Mouse (Mus musculus) forebrain, postnatal 0 days (tissue): ENCODE measurements at regions not wholly inside any gene's neighbourhood (a gene's known extent, or its start where the extent isn't known, plus 50 kb on each side); places are given as distances from the start of the nearest gene placed in this dataset.
A peak's percentile ranks its signal among the peaks of the same experiment; 100 is the strongest.

Experiments used
- ATAC-seq: fragments of 200-750 bp; cut with Nextera tagmentation; 2 replicates; pipeline ENCODE4 v1.8.0; 2017; ENCODE audit warnings: mild to moderate bottlenecking, moderate library complexity
- DNase-seq: peaks from one replicate; pipeline ENCODE4 v3.0.0-alpha.2; 2015
- H3K27ac ChIP-seq: fragments of 300-500 bp; sonication (generic); 2 replicates; pipeline ENCODE4 v1.5.1; 2014; ENCODE audit warnings: low read depth, mild to moderate bottlenecking, antibody characterized with exemption, low read length, moderate library complexity, mixed read lengths
- H3K27me3 ChIP-seq: fragments of 300-500 bp; sonication (generic); 2 replicates; pipeline ENCODE4 v1.6.1; 2014; ENCODE audit warnings: mild to moderate bottlenecking, low read length, mixed read lengths; ENCODE audit not compliant: insufficient read depth
- H3K36me3 ChIP-seq: fragments of 300-500 bp; sonication (generic); 2 replicates; pipeline ENCODE4 v1.6.1; 2014; ENCODE audit warnings: mild to moderate bottlenecking, moderate library complexity; ENCODE audit not compliant: insufficient read depth
- H3K4me1 ChIP-seq: fragments of 300-500 bp; sonication (generic); 2 replicates; pipeline ENCODE4 v1.6.1; 2014; ENCODE audit warnings: antibody characterized with exemption; ENCODE audit not compliant: insufficient read depth
- H3K4me2 ChIP-seq: fragments of 300-500 bp; sonication (generic); 2 replicates; pipeline ENCODE4 v1.6.1; 2014; ENCODE audit warnings: low read depth, mild to moderate bottlenecking, moderate library complexity
- H3K4me3 ChIP-seq: fragments of 300-500 bp; sonication (generic); 2 replicates; pipeline ENCODE4 v1.5.1; 2014; ENCODE audit warnings: low read depth, low read length, mixed read lengths
- H3K9ac ChIP-seq: fragments of 300-500 bp; sonication (generic); 2 replicates; pipeline ENCODE4 v1.6.1; 2014; ENCODE audit warnings: mild to moderate bottlenecking
- H3K9me3 ChIP-seq: fragments of 300-500 bp; sonication (generic); 2 replicates; pipeline ENCODE4 v1.6.1; 2016; ENCODE audit warnings: low read length
- CTCF ChIP-seq: sonication (generic); IDR thresholded peaks from 2 replicates; pipeline ENCODE4 v1.5.1; 2016; ENCODE audit warnings: antibody characterized with exemption, control low read depth, low read depth
- WGBS: fragments of 180-500 bp; shearing (Covaris S2); extraction: QIAGEN DNeasy Blood & Tissue Kit; methylation state at CpG from one replicate; pipeline ENCODE4 v1.1.7; 2014; 5-methylcytosine and 5-hydroxymethylcytosine counted together

DNA sequence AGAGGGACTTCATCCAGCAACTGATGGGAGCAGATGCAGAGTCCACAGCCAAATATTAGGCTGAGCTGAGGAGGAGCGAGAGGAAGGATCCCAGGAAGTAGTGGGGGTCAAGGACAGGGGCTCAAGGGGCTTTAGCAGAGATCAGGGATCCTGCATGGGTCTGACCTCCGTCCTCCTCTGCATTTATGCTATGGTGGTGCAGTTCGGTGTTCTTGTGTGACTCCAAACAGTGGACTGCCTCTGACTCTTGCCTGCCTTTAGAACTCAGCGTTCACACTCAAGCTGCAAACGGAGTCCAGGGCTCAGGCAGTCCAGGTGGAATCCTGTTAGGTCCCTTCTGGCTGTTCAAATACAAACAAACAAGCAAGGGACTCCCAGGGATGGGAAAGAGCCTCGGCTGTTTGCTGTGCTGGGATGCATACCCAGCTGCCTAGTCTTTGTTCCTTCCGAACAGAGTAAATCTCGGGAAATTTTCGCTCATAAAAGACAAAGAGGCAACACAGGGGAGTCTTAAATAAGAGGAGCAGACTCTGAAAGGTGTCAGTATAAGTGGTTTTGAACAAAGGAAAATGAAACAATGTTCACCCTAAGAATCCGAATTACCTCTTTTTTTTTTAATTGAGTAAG is 1042.9 kb downstream of the Robo2 start:
- no peaks in the 10 kb centered on the region for H3K36me3 ChIP-seq
- no peaks in the 10 kb centered on the region for H3K9me3 ChIP-seq
- peak; percentile 92 for ATAC-seq
- peak overlapping the region; percentile 14; the same call in 1 of the 2 replicates for H3K9ac ChIP-seq
- H3K27me3 ChIP-seq: no peaks in the 10 kb centered on the region
- DNase-seq: peak; percentile 67
- H3K4me3 ChIP-seq: no peak overlapping the region
- peak overlapping the region; percentile 76 for H3K27ac ChIP-seq
- 21% methylated on average over 10 of the region's 10 CpGs for WGBS
- H3K4me2 ChIP-seq: peak overlapping the region; percentile 5; the same call in 1 of the 2 replicates
- no peak for TF ChIP-seq CTCF
- peaks cover 10% of the 10 kb centered on the region for H3K4me1 ChIP-seq

DNA sequence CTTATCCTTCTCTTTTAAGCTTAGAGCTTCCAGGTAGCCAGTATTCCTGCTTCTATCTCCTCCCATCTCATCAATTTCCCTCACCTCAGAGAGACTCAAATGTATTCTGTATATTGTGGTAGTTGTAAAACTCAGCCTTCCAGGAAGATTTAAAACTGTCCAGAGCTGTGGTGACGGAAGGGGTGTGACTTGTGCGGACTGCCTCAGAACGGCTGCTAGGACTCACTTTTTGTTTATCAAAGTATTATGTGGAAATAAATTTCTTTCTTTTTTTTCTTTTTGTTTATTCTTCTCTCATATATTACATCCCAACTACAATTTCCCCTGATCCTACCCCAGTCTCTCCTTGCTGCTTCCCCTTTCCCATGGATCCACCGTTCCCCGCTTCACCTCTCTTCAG is 1043.7 kb downstream of the Robo2 start:
- 82% methylated on average over 5 of the region's 5 CpGs for WGBS

DNA sequence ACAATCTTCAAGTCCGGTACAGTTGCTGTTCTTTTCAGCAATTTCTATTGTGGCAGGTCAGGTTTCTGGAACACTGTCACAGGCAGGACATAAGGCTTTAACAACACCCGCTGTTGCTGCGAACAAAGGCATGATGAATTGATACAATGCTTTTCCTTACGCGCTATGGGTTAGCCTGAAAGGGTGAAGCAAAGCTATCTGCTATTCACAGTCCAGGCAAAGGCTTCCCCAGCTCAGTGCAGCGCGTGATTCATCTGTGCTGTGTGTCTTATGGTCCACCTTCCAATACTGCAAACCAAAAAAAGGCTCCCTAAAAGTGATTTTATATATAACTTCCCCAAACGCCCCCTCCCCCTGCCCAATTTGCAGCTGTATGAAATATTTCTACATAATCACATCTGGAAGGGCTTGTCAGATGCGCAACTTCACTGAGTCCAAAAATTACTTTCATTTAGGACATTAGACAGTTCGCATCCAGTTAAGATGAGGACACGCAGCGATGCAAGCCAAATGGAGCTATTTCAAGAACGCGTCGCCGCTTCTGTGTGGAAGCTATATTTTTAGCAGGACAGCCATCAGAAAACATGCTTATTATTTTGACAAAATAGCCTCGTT is 1044.3 kb downstream of the Robo2 start:
- DNase-seq: peak; percentile 48
- TF ChIP-seq CTCF: no peak
- WGBS: 51% methylated on average over 17 of the region's 17 CpGs
- Histone ChIP-seq H3K36me3 (no peaks in the 10 kb centered on the region), H3K4me2 (no peak overlapping the region), H3K27ac (no peak overlapping the region), H3K9ac (no peak overlapping the region), H3K4me1 (peaks cover 10% of the 10 kb centered on the region), H3K9me3 (no peaks in the 10 kb centered on the region), H3K4me3 (no peak overlapping the region), H3K27me3 (no peaks in the 10 kb centered on the region)
- ATAC-seq: no peak; the same call in 1 of the 2 replicates

More for the DNA sequence above, 1043.7 kb downstream of the Robo2 start:
- peaks cover 10% of the 10 kb centered on the region for H3K4me1 ChIP-seq
- H3K36me3 ChIP-seq: no peaks in the 10 kb centered on the region
- no peak overlapping the region for H3K4me3 ChIP-seq
- no peak overlapping the region for H3K4me2 ChIP-seq
- no peaks in the 10 kb centered on the region for H3K9me3 ChIP-seq
- H3K27me3 ChIP-seq: no peaks in the 10 kb centered on the region
- TF ChIP-seq CTCF: no peak
- H3K27ac ChIP-seq: peak overlapping the region; percentile 76
- no peak overlapping the region for H3K9ac ChIP-seq
- DNase-seq (peak; percentile 9), ATAC-seq (no peak)

DNA sequence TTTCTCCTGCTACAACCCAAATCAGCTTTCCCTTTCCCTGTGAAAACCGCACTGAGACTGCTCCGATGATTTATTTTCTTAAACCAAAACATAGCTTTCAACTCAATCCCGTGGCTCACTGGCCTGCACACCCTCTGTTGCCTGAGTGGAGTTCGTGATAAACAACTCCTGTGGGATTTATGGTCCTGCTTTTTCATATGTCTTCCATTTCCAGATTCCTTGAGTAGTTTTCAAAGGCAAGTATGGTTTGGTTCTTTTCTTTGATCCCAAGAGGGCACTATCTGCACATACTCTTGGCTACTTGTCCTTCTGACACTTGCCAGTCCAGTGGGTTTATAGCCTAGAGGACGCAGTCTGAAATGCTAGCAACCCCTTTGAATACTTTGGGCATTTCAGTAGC is 1042.6 kb downstream of the Robo1 start:
- WGBS: 79% methylated on average over 5 of the region's 5 CpGs
- no peak overlapping the region for H3K27ac ChIP-seq
- no peak overlapping the region for H3K4me3 ChIP-seq
- H3K9me3 ChIP-seq: no peaks in the 10 kb centered on the region
- H3K27me3 ChIP-seq: no peaks in the 10 kb centered on the region
- peak; percentile 38 for TF ChIP-seq CTCF
- no peak overlapping the region for H3K9ac ChIP-seq
- DNase-seq (no peak), ATAC-seq (no peak)
- no peak overlapping the region for H3K4me2 ChIP-seq
- no peaks in the 10 kb centered on the region for H3K4me1 ChIP-seq
- no peaks in the 10 kb centered on the region for H3K36me3 ChIP-seq

DNA sequence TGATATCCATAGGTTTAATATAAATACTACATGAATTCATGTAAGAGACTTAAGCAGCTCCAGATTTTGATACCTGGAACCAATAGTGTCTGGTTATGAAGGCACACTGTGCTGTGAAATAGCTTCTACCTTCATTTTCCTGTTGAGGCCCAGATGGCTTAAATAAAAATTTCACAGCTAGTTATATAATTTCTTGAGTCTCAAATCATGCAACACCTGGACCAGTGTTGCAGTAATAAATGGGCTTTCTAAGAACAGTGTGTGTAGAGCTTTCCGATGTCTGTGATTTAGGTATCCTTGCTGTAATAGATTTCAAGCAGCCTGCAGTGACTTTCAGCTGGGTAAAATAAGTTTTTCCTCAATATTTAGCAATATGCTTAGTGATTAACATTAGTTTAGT is 1035.8 kb downstream of the Robo1 start:
- H3K36me3 ChIP-seq: no peaks in the 10 kb centered on the region
- H3K9me3 ChIP-seq: no peaks in the 10 kb centered on the region
- 96% methylated on average over 1 of the region's 1 CpGs for WGBS
- no peak for TF ChIP-seq CTCF
- no peak overlapping the region for H3K27ac ChIP-seq
- no peak overlapping the region for H3K4me2 ChIP-seq
- DNase-seq (no peak), ATAC-seq (no peak)
- no peak overlapping the region for H3K4me3 ChIP-seq
- no peaks in the 10 kb centered on the region for H3K27me3 ChIP-seq
- no peak overlapping the region for H3K9ac ChIP-seq
- no peaks in the 10 kb centered on the region for H3K4me1 ChIP-seq

DNA sequence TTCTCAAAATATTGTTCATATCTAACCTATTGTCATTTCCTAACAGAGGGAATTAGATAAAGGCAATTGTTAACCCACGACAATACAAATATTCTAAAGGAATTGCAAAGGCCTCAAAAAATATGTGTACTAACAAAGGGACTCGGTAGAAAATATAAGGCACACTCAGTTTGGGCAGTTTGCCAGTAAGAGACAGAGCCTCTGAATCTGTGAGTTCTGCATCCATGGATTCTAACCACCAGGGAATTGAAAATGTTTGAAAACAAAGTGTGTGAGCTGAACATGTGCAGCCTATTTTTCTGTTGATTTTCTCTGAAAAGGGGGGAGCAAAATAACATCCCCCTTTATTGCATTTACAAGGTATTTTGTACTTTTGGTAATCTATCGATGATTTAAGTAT is 1035.4 kb downstream of the Robo1 start:
- no peak for TF ChIP-seq CTCF
- 69% methylated on average over 3 of the region's 3 CpGs for WGBS
- H3K27ac ChIP-seq: no peak overlapping the region
- H3K27me3 ChIP-seq: no peaks in the 10 kb centered on the region
- no peaks in the 10 kb centered on the region for H3K36me3 ChIP-seq
- H3K9me3 ChIP-seq: no peaks in the 10 kb centered on the region
- H3K4me3 ChIP-seq: no peak overlapping the region
- ATAC-seq (no peak), DNase-seq (no peak)
- no peak overlapping the region for H3K9ac ChIP-seq
- no peak overlapping the region for H3K4me2 ChIP-seq
- H3K4me1 ChIP-seq: no peaks in the 10 kb centered on the region

DNA sequence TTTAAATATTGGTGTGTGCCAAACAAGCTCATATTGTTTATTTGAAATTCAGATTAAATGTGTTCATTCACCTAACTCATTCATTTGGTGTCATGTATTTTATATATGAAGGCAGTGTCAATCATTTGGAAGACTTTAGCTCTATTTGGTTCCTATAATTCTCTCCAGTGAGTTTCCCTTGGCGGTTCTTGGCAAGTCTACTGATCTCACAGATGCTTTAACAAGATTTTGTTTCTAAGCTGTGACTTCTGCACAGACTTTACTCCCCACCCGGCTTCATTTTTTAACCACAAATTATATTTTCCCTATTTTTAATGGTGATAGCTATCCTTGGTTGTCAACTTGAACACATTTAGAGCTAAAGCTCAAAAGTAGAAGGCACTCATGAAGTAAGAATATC is 1009.5 kb downstream of the Robo1 start:
- Histone ChIP-seq H3K27me3 (no peaks in the 10 kb centered on the region), H3K27ac (no peak overlapping the region), H3K4me1 (no peaks in the 10 kb centered on the region), H3K4me3 (no peak overlapping the region), H3K36me3 (no peaks in the 10 kb centered on the region), H3K4me2 (no peak overlapping the region), H3K9ac (no peak overlapping the region), H3K9me3 (no peaks in the 10 kb centered on the region)
- TF ChIP-seq CTCF: no peak
- ATAC-seq (peak; percentile 45; the same call in 1 of the 2 replicates), DNase-seq (peak; percentile 60)
- WGBS: 59% methylated on average over 2 of the region's 2 CpGs
